In the genomic region with DNA sequence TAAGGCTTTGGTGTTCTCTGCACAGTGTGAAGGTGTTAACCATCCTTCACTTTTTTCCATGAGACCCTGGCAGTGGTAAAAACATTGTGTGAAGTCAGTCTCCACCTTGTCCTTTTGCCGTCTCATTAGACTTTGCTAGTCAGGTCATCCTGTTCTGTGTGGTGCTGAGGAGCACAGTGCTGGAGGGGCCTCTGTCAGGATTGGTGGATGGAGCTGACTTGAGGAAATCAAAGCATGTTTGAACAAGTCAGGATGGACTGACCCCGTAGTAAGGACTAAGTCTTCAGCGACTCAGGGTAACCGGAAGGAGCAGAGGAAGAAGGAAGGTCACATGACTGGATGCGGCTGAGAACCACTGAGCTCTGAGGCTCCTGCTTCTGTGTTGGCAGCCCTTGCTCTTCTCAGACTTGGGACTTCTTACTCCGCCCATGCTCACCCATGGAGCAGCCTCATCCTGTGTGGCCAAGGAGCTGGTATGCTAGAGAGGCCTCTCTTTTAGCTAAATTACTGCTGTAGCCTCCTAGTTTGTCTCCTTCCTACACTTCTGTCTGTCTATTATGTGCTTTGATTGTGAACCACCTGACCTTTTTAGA, we compare ENCODE assay signal across 11 mouse cellular contexts. TPM values are rescaled to one million over a fixed set of nuclear protein-coding genes. Genes with fewer than 3 reads are reported as not detected.
DNase-seq lines count a peak whose midpoint lies in the region; ATAC-seq and TF ChIP-seq lines count a peak whose summit lies in the region.
"Had no signal": no experiment of that assay in that cellular context is flagged by ENCODE, and none has a peak within 500 bp of the region (broad histone marks: within the 10 kb centered on the region; RNA-seq: fewer than 3 reads in every experiment).

No protein-coding gene starts in this region.

- H3K9me3 ChIP-seq in hindbrain, embryonic 10.5 days = no peaks in the 10 kb centered on the region
- H3K9me3 ChIP-seq in hindbrain, embryonic 12.5 days (replicated peaks) = no peaks in the 10 kb centered on the region
- H3K9me3 ChIP-seq in lung, embryonic 16.5 days (ENCODE audit: control insufficient read depth, low read length) = no peaks in the 10 kb centered on the region
- H3K9me3 ChIP-seq: embryonic facial prominence, embryonic 13.5 days; limb, embryonic 12.5 days; midbrain, embryonic 12.5 days had no signal

- WGBS in hindbrain, embryonic 10.5 days = 76% methylated on average over 6 of the region's 6 CpGs
- WGBS in hindbrain, embryonic 12.5 days = 77% methylated on average over 6 of the region's 6 CpGs
- WGBS in lung, embryonic 16.5 days = 59% methylated on average over 6 of the region's 6 CpGs

- TF ChIP-seq CTCF in cortical plate, adult 2 months (IDR thresholded peaks at IDR 0.05; ENCODE audit: extremely low read depth, insufficient read depth, low read length) = no peak

- no peak for TF ChIP-seq POLR2A in cortical plate, adult 2 months (IDR thresholded peaks at IDR 0.05; ENCODE audit: extremely low read depth, insufficient read depth, low read length)

- H3K9ac ChIP-seq in hindbrain, embryonic 12.5 days = no peak overlapping the region
- H3K9ac ChIP-seq in lung, embryonic 16.5 days (ENCODE audit: low read length) = no peak overlapping the region
- H3K9ac ChIP-seq: embryonic facial prominence, embryonic 13.5 days; limb, embryonic 12.5 days; midbrain, embryonic 12.5 days had no signal

- H3K4me2 ChIP-seq in hindbrain, embryonic 12.5 days (replicated peaks) = no peak overlapping the region
- no peak overlapping the region for H3K4me2 ChIP-seq in lung, embryonic 16.5 days (ENCODE audit: low read depth, low read length)
- H3K4me2 ChIP-seq: embryonic facial prominence, embryonic 13.5 days; limb, embryonic 12.5 days; midbrain, embryonic 12.5 days had no signal

- no peaks in the 10 kb centered on the region for H3K36me3 ChIP-seq in hindbrain, embryonic 10.5 days
- no peaks in the 10 kb centered on the region for H3K36me3 ChIP-seq in hindbrain, embryonic 12.5 days
- H3K36me3 ChIP-seq in lung, embryonic 16.5 days (ENCODE audit: control insufficient read depth, insufficient read depth, low read length) = no peaks in the 10 kb centered on the region
- H3K36me3 ChIP-seq: embryonic facial prominence, embryonic 13.5 days; limb, embryonic 12.5 days; midbrain, embryonic 12.5 days had no signal

- no peak for DNase-seq in hindbrain, embryonic 10.5 days (ENCODE audit: low spot score)
- DNase-seq in lung, postnatal 36 days = no peak
- no peak for DNase-seq in spleen, adult 12 weeks (ENCODE audit: low spot score)
- DNase-seq: thymus, postnatal 36 days had no signal

- H3K27me3 ChIP-seq in hindbrain, embryonic 10.5 days (ENCODE audit: insufficient read depth, poor library complexity, severe bottlenecking) = no peaks in the 10 kb centered on the region
- no peaks in the 10 kb centered on the region for H3K27me3 ChIP-seq in hindbrain, embryonic 12.5 days
- H3K27me3 ChIP-seq in lung, embryonic 16.5 days (ENCODE audit: control insufficient read depth, insufficient read depth, low read depth, low read length) = no peaks in the 10 kb centered on the region
- H3K27me3 ChIP-seq: embryonic facial prominence, embryonic 13.5 days; limb, embryonic 12.5 days; midbrain, embryonic 12.5 days had no signal

- H3K27ac ChIP-seq in hindbrain, embryonic 10.5 days = peak overlapping the region; percentile 4; the same call in 1 of the 2 replicates
- H3K27ac ChIP-seq in hindbrain, embryonic 12.5 days = no peak overlapping the region
- H3K27ac ChIP-seq in lung, embryonic 16.5 days (ENCODE audit: low read length) = peak overlapping the region; percentile 74
- peak overlapping the region; percentile 66 for H3K27ac ChIP-seq in cortical plate, adult 2 months (ENCODE audit: insufficient read depth, low read length)
- H3K27ac ChIP-seq: embryonic facial prominence, embryonic 13.5 days; limb, embryonic 12.5 days; midbrain, embryonic 12.5 days had no signal

- no peak for ATAC-seq in hindbrain, embryonic 12.5 days (ENCODE audit: low FRiP score)
- ATAC-seq in lung, embryonic 16.5 days (ENCODE audit: low read depth) = peak; percentile 18; the same call in 1 of the 2 replicates
- ATAC-seq in monocyte, adult 5-6 weeks (replicated peaks; ENCODE audit: insufficient number of reproducible peaks, low FRiP score, low TSS enrichment, poor library complexity, severe bottlenecking) = 0 out of 2 replicates have a peak, but pooled peaks have one; percentile 22

- no peak overlapping the region for H3K4me3 ChIP-seq in hindbrain, embryonic 10.5 days
- H3K4me3 ChIP-seq in hindbrain, embryonic 12.5 days = no peak overlapping the region
- H3K4me3 ChIP-seq in lung, embryonic 16.5 days (ENCODE audit: low read length) = no peak overlapping the region
- H3K4me3 ChIP-seq in cortical plate, adult 2 months (ENCODE audit: insufficient read depth, low read length) = no peak overlapping the region
- H3K4me3 ChIP-seq: embryonic facial prominence, embryonic 13.5 days; limb, embryonic 12.5 days; midbrain, embryonic 12.5 days had no signal

- peaks cover 37% of the 10 kb centered on the region for H3K4me1 ChIP-seq in hindbrain, embryonic 10.5 days (replicated peaks)
- peaks cover 23% of the 10 kb centered on the region for H3K4me1 ChIP-seq in hindbrain, embryonic 12.5 days
- peaks cover 20% of the 10 kb centered on the region for H3K4me1 ChIP-seq in lung, embryonic 16.5 days (replicated peaks; ENCODE audit: control insufficient read depth, insufficient read depth, low read length)
- peaks cover 11% of the 10 kb centered on the region for H3K4me1 ChIP-seq in cortical plate, adult 2 months (ENCODE audit: control insufficient read depth, insufficient read depth, low read length)

RNA-seq across cellular contexts. Expression of a gene that starts 14.0 kb away (rescaled TPM):
- 17.6 and 25.1 TPM in 2 replicates for polyA plus RNA-seq in hindbrain, embryonic 10.5 days (2016; fragmentation: Nextera tagmentation; extraction: Ambion mirVana)
- 42.5 and 45.0 TPM in 2 replicates for polyA plus RNA-seq in hindbrain, embryonic 12.5 days (2016; fragmentation: Nextera tagmentation; extraction: Ambion mirVana)
- polyA plus RNA-seq in lung, embryonic 16.5 days (2015; fragmentation: Nextera tagmentation; extraction: Ambion mirVana) = 28.4 and 32.9 TPM in 2 replicates
- polyA plus RNA-seq in cortical plate, adult 2 months (2012; rRNA removed) = 41.2 and 45.0 TPM in 2 replicates
- total RNA-seq in monocyte, adult 5-6 weeks (2017) = 8.9 to 13.2 TPM (median 9.0 TPM) in 3 replicates

RNA-seq across cellular contexts. Expression of a gene that starts 14.1 kb away (rescaled TPM):
- 36.0 and 37.8 TPM in 2 replicates for polyA plus RNA-seq in hindbrain, embryonic 10.5 days (2016; fragmentation: Nextera tagmentation; extraction: Ambion mirVana)
- 32.3 and 33.8 TPM in 2 replicates for polyA plus RNA-seq in hindbrain, embryonic 12.5 days (2016; fragmentation: Nextera tagmentation; extraction: Ambion mirVana)
- polyA plus RNA-seq in lung, embryonic 16.5 days (2015; fragmentation: Nextera tagmentation; extraction: Ambion mirVana) = 42.3 and 42.8 TPM in 2 replicates
- 18.1 and 19.4 TPM in 2 replicates for polyA plus RNA-seq in cortical plate, adult 2 months (2012; rRNA removed)
- total RNA-seq in monocyte, adult 5-6 weeks (2017) = 28.1 to 46.3 TPM (median 43.7 TPM) in 3 replicates
